Mouse (Mus musculus) cortical plate, adult 2 months (tissue): Measurements from ENCODE around the gene Hook2. TPM values are rescaled to one million over a fixed set of nuclear protein-coding genes. Genes with fewer than 3 reads are reported as not detected.

Experiments used
- H3K27ac ChIP-seq: fragments of 200-500 bp; 2 replicates; pipeline ENCODE4 v1.5.1; 2012; ENCODE audit warnings: low read length, control low read depth, inconsistent platforms; ENCODE audit not compliant: insufficient read depth
- H3K4me1 ChIP-seq: fragments of 200-500 bp; 2 replicates; pipeline ENCODE4 v1.6.1; 2011; ENCODE audit warnings: low read length; ENCODE audit not compliant: control insufficient read depth, insufficient read depth
- H3K4me3 ChIP-seq: fragments of 200-500 bp; 2 replicates; pipeline ENCODE4 v1.5.1; 2011; ENCODE audit warnings: mild to moderate bottlenecking, low read length, control low read depth; ENCODE audit not compliant: insufficient read depth
- CTCF ChIP-seq: fragments of 200-500 bp; IDR thresholded peaks from 2 replicates; pipeline ENCODE4 v1.5.1; 2011; ENCODE audit warnings: mild to moderate bottlenecking, control low read depth, low read length; ENCODE audit not compliant: insufficient read depth; ENCODE audit errors: extremely low read depth
- POLR2A ChIP-seq: fragments of 200-500 bp; IDR thresholded peaks from 2 replicates; pipeline ENCODE4 v1.6.1; 2011; ENCODE audit warnings: mild to moderate bottlenecking, low read length, control low read depth; ENCODE audit not compliant: insufficient read depth; ENCODE audit errors: extremely low read depth
- polyA plus RNA-seq: library from polyadenylated mRNA; depleted of rRNA; stranded (reverse); fragments of >200 nt; gene quantifications from 2 replicates; pipeline ENCODE4 v1.2.3, GENCODE M21; 2012; rRNA removed

Gene Hook2
- 15.6 and 19.2 TPM in 2 replicates for polyA plus RNA-seq

DNA sequence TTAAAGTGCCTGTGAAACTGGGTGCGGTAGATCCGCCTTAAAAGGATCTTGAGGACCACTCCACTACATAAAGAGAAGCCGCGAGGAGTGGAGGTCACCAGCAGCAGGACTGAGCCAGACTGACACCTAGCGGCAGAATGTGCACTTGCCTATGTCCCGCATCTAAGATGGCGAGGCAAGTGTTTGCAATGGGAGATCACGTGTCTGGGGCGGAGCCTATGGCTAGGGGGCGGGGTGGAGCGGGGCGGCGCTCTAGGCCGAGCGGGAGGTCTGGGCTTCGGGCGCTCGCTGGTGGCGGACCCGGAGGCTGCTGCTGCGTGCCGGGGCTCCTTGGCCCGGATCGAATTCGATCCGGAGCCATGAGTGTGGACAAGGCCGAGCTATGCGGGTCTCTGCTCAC lies at the start of gene Hook2:
Gene Hook2, plus strand, starts transcription at position 255 of the 400 bp plus-strand sequence.
- Histone ChIP-seq H3K27ac (peak within 1 kb of the TSS; percentile 32), H3K4me1 (peaks cover 6% of the 10 kb centered on the region; the same call in 1 of the 2 replicates), H3K4me3 (peak within 1 kb of the TSS; percentile 43)
- TF ChIP-seq CTCF (peak; percentile 94), POLR2A (peak; percentile 85; the same call in 1 of the 2 replicates)

DNA sequence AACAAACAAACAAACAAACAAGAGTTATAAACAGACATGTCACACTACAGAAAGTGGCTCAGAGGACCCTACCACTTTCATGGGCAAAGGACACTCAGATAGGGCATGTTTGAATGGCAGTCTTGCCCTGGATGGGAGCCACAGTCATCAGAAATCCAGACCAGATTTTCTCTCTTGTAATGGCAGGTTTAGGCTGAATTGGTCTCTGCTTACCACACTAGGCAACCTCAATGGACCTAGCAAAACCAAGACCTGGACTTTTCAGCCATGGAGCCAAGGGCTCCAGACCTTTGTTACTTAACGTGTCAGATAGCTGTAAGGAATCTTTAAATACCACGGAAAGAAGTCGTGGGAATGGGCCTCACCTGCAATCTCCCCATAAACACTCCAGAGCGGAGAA lies 46.7 kb upstream of the Hook2 start:
- no peaks in the 10 kb centered on the region for H3K4me1 ChIP-seq
- no peak overlapping the region for H3K4me3 ChIP-seq
- TF ChIP-seq CTCF (no peak), POLR2A (no peak)
- H3K27ac ChIP-seq: no peak overlapping the region

DNA sequence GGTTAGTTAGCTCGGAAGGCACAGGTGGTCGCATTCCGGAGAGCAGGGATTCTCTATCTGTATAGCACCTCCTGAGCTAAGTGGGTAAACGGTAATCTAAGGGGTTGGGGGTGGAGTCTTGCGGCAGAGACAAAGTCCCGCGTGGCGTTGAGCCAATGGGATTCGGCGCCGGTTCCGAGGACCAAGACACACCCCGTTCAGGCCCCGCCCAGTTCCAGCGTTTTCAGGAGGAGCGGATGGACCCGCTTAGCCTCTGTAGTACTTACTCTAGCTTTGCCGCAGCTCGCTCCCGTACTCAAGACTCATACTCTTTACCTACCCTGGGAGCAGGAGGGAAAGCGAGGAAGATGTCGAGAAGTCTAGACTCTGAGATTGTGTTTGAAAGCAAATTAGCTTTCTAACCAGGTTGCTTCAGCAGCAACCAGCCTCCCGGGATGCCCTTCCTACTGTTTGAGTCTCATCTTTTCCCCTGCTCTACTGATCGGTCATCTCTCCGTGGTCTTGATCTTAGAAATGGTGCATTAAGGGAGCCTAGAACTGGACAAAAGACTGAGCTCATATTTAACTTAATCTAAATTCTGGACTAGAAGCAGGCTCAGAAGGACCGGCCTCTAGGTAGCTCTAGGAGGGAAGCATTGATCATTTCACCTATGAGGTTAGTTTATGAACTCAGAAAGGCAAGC lies 45.8 kb upstream of the Hook2 start:
- TF ChIP-seq CTCF (no peak), POLR2A (peak; percentile 32; the same call in 1 of the 2 replicates)
- Histone ChIP-seq H3K4me3 (peak overlapping the region; percentile 37), H3K27ac (no peak overlapping the region), H3K4me1 (no peaks in the 10 kb centered on the region)

DNA sequence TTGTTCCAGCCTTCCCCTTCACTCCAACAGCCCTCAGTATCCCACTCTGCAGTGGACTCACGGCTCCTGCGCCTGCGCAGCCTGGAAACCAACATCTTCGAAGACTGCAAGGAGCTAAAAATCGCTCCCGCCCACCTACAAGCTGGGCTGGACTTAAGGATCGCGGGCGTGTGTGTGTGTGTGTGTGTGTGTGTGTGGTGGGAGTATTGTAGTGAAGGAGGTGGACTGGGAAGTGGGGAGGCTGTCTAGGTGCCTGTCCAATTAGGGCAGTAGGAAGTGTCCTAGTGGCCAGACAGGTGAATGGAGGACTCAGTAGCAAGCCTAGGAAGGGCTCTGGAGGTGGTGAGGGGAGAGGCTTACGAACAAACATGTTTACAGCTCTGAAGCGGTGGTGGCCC lies 45.2 kb upstream of the Hook2 start:
- H3K4me1 ChIP-seq: no peaks in the 10 kb centered on the region
- TF ChIP-seq CTCF (no peak), POLR2A (no peak)
- H3K27ac ChIP-seq: peak overlapping the region; percentile 58; the same call in 1 of the 2 replicates
- H3K4me3 ChIP-seq: peak overlapping the region; percentile 37

DNA sequence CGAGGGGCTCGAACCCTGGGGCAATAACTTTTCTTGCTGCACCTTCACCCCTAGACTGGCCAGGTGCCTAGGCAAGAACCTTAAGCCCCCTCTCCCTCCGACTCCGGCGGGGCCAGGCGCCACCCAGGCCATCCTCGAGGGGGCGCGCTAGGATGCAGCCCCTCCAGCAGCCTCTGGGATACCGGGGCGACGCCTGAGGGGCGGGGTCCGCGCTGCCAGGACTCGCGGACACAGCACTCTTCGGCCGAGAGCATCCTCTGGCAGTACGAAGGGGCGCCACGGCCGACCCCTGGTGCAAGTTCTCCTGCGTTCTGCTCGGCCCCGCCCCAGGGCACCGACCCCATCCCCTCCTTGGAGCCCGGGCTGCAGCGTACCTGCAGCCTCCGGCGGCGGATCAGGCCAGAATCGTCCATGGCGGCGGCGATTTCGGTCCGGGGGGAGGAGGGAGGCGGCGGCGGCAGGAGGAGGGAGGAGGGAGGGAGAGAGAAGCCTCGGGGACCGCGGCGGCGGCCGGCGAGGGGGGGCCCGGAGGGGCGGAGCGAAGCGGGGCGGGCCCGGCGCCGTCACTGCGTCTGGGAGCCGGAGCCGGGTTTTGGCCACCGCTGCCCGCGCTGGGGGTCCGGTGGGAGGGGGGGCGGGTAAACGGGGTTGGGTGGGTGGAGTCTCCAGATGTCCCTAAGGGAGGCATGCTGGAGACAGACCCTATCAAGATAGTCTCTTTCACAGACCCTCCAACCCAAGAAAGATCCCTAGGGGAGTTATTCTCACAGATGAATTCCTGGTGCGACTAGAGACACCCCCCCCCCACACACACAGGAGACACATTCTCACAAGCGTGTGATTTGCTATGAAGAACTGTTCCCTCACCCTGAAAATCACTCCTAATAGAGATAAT lies 44.5 kb upstream of the Hook2 start:
- TF ChIP-seq POLR2A (no peak), CTCF (no peak)
- no peaks in the 10 kb centered on the region for H3K4me1 ChIP-seq
- peak overlapping the region; percentile 58; the same call in 1 of the 2 replicates for H3K27ac ChIP-seq
- H3K4me3 ChIP-seq: peak overlapping the region; percentile 37

DNA sequence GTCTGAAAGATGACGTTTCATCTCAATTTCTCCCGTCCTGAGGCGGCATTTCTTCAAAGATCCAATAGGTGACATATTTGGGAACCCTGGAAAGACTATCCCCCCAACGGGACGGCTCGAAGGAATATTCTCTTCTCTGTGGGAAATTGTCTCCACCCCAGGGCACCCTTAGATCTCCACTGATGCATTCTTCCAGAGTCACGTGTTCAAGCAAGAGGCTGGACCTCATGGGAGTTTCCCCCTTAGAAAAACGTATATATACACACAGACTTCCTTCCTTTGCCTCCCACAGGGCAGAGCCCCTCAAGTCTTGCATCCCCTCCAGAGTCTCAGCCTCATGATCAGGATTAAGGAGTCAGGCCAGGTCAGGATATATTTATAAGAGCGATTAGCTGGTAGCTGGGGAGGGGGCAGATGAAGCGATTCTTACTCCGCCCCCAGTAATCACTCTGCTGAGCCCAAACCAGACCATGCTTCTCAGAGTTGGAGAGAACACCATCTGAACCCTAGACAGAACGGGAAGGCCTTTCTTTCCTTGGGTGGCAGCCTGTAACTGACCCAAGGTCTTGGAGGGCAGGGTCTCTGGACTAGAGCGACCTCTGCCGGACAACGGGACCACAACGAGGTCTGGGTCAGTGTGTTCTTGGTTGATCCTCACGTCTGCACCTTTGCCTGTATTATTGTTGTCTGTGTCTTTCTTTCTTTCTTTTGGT lies 43.7 kb upstream of the Hook2 start, which contains the start of gene Rtbdn:
Gene Rtbdn, plus strand, starts transcription at position 464 of the 713 bp plus-strand sequence.
- H3K27ac ChIP-seq: no peak within 1 kb of the TSS; the same call in 1 of the 2 replicates
- TF ChIP-seq CTCF (peak; percentile 26), POLR2A (no peak)
- peak within 1 kb of the TSS; percentile 37 for H3K4me3 ChIP-seq
- H3K4me1 ChIP-seq: no peaks in the 10 kb centered on the region

DNA sequence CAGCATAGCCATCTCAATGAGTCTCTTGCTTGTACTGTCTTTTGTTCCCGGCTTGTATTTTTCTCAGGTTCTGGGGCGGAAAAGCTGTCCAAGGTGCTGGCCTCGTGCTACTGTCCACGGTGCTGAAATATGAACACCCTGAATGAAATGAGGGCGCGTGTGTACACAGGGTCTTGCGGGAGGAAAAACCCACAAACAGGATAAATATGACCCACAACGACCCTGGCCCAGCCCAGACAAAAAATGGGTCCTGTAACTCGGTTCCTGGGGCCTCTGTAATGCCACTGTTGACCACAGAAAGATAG lies 43.2 kb upstream of the Hook2 start:
- no peak overlapping the region for H3K27ac ChIP-seq
- peak overlapping the region; percentile 37; the same call in 1 of the 2 replicates for H3K4me3 ChIP-seq
- H3K4me1 ChIP-seq: no peaks in the 10 kb centered on the region
- TF ChIP-seq POLR2A: no peak
- no peak for TF ChIP-seq CTCF

DNA sequence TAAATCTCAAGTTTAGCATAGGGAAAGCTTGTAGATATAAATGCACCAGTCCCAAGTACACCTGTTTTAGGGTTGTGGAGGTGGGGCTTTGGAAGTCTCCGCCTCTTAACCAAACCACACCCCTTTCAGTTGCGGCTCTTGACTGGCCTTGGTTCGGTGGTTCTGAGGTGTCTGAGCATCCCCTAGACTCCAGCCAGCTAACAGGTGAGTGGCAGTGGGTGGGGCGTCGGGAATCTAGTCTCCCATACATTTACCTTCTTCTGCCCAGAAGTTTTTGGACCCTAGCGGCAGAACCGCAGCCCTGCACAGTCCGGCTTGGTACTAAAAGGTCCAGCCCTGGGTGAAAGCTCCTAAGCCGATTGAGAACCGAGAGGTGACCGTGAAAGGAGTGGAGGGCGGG lies 40.6 kb upstream of the Hook2 start:
- H3K4me1 ChIP-seq: no peaks in the 10 kb centered on the region
- H3K4me3 ChIP-seq: no peak overlapping the region
- TF ChIP-seq POLR2A: no peak
- no peak for TF ChIP-seq CTCF
- H3K27ac ChIP-seq: no peak overlapping the region

DNA sequence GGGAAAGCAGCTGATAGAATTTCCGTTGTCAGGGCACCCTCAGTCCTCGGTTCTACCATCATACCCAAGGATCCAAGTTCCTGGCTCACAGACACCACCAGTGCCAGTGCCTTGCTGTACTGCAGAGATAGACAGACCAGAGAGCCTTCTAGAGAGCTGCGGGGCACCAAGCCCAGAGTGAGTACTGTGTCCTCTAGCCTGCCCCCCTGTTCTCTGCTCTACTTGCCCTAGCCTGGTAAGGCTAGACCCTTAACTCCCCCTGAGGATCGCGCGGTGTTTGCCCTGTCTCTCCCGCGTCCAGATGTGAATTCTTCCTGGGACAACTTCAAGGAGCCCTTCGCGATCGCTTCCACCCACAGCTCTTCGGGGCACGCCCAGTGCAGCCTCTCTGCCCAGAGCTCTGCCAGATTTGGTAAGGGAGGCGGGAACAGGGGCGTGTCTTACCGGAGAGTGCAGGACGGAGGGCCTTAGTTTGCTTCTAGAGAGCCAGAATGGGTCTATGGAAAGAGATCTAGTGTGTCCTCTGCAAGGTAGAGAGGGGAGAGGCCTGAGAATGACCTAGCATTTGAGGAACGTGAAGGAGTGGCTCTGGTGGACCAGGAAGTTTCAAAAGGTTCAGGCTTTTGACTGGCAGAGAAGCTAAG lies 37.7 kb upstream of the Hook2 start:
- Histone ChIP-seq H3K4me1 (no peaks in the 10 kb centered on the region), H3K27ac (no peak overlapping the region)
- no peak for TF ChIP-seq POLR2A
- no peak for TF ChIP-seq CTCF

More for the DNA sequence above, 37.7 kb upstream of the Hook2 start:
- H3K4me3 ChIP-seq: no peak overlapping the region
